Mouse (Mus musculus) stomach, embryonic 16.5 days (tissue): ENCODE measurements around the gene Guca1b. TPM values are rescaled to one million over a fixed set of nuclear protein-coding genes. Genes with fewer than 3 reads are reported as not detected.

Experiments
- ATAC-seq: fragments of 200-750 bp; cut with Nextera tagmentation; 2 replicates; pipeline ENCODE4 v1.8.0; 2017; ENCODE audit warnings: moderate number of reproducible peaks, moderate TSS enrichment; ENCODE audit not compliant: insufficient read depth, low FRiP score
- H3K27ac ChIP-seq: fragments of 300-500 bp; sonication (generic); 2 replicates; pipeline ENCODE4 v1.5.1; 2014; ENCODE audit warnings: low read length
- H3K27me3 ChIP-seq: fragments of 300-500 bp; sonication (generic); 2 replicates; pipeline ENCODE4 v1.6.1; 2014; ENCODE audit warnings: low read length, control low read depth, mixed read lengths; ENCODE audit not compliant: control insufficient read depth, insufficient read depth
- H3K36me3 ChIP-seq: fragments of 300-500 bp; sonication (generic); 2 replicates; pipeline ENCODE4 v1.6.1; 2014; ENCODE audit warnings: low read length; ENCODE audit not compliant: control insufficient read depth, insufficient read depth
- H3K4me1 ChIP-seq: fragments of 300-500 bp; sonication (generic); 2 replicates; pipeline ENCODE4 v1.6.1; 2014; ENCODE audit warnings: low read length, control low read depth, mixed read lengths; ENCODE audit not compliant: control insufficient read depth, insufficient read depth
- H3K4me2 ChIP-seq: fragments of 300-500 bp; sonication (generic); 2 replicates; pipeline ENCODE4 v1.6.1; 2014; ENCODE audit warnings: low read depth, low read length, mixed read lengths
- H3K4me3 ChIP-seq: fragments of 300-500 bp; sonication (generic); replicated peaks from 2 replicates; pipeline ENCODE4 v1.5.1; 2014; ENCODE audit warnings: mild to moderate bottlenecking, low read length
- H3K9ac ChIP-seq: fragments of 300-500 bp; sonication (generic); 2 replicates; pipeline ENCODE4 v1.6.1; 2014; ENCODE audit warnings: low read length
- H3K9me3 ChIP-seq: fragments of 300-500 bp; sonication (generic); replicated peaks from 2 replicates; pipeline ENCODE4 v1.6.1; 2016; ENCODE audit warnings: low read length, control low read depth; ENCODE audit not compliant: control insufficient read depth
- WGBS: fragments of 180-500 bp; shearing (Covaris S2); extraction: QIAGEN DNeasy Blood & Tissue Kit; methylation state at CpG from one replicate; pipeline ENCODE4 v1.1.7; 2014; 5-methylcytosine and 5-hydroxymethylcytosine counted together
- polyA plus RNA-seq: library from polyadenylated mRNA; unstranded; fragments of >200 nt; fragmentation: Nextera tagmentation; extraction: Ambion mirVana; gene quantifications from 2 replicates; pipeline ENCODE4 v1.2.1, GENCODE M21; 2015

Gene Guca1b
- polyA plus RNA-seq, 1 experiment from 2014 or later, result 0.84 TPM

DNA sequence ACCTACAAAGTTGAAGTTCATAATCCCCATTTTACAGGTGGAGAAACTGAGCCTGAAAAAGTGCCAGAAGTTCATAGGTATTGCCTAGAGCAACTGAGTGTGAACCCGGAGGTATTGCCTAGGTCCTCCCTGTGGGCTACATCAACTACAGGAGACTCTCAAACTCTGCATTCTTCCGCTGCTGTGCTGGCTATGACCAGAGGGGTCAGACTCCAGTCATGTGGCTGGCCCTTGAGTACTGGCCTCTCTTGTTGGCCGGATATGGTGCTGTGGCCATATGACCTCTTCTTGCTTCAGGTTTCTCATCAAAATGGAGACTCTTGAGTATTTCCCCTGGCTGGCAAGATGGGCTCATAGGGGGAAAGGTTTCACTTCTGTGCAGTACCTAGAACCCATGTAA, 57.1 kb downstream of the Guca1b start:
- H3K4me3 ChIP-seq, result no peak overlapping the region
- H3K27me3 ChIP-seq, result 0 out of 2 replicates have a peak, but pooled peaks cover 6% of the 10 kb centered on the region
- no peaks in the 10 kb centered on the region for H3K9me3 ChIP-seq
- H3K4me1 ChIP-seq, result peaks cover 30% of the 10 kb centered on the region
- no peaks in the 10 kb centered on the region for H3K36me3 ChIP-seq
- H3K27ac ChIP-seq, result peak overlapping the region; percentile 1; the same call in 1 of the 2 replicates
- H3K4me2 ChIP-seq, result no peak overlapping the region
- no peak for ATAC-seq
- 78% methylated on average over 3 of the region's 3 CpGs for WGBS
- 0 out of 2 replicates have a peak overlapping the region, but pooled peaks have one; percentile 23 for H3K9ac ChIP-seq

Other genes with a start within 250 kb of the Guca1b start
- 60.1 and 66.1 TPM in 2 replicates for gene Mrps10, start 16.5 kb upstream of the Guca1b start, polyA plus RNA-seq
- gene Guca1a, start 15.2 kb downstream of the Guca1b start, polyA plus RNA-seq, result 4.7 and 5.4 TPM in 2 replicates
- gene AI661453, start 51.2 kb downstream of the Guca1b start, polyA plus RNA-seq, result 5.1 and 7.7 TPM in 2 replicates
- gene 1700001C19Rik, start 52.0 kb downstream of the Guca1b start, polyA plus RNA-seq, result 0.21 and 0.24 TPM in 2 replicates
- gene Taf8, start 116.9 kb downstream of the Guca1b start, polyA plus RNA-seq, result 25.7 and 27.3 TPM in 2 replicates
- gene Ccnd3, start 119.7 kb downstream of the Guca1b start, polyA plus RNA-seq, result 334 and 340 TPM in 2 replicates
- 21.0 and 22.1 TPM in 2 replicates for gene Bysl, start 226.1 kb downstream of the Guca1b start, polyA plus RNA-seq
- 40.7 and 47.5 TPM in 2 replicates for gene Med20, start 226.2 kb downstream of the Guca1b start, polyA plus RNA-seq
- gene Gm20517, start 226.2 kb downstream of the Guca1b start, polyA plus RNA-seq, result 0.89 and 1.9 TPM in 2 replicates
- 3.3 and 3.5 TPM in 2 replicates for gene Usp49, start 245.3 kb downstream of the Guca1b start, polyA plus RNA-seq